Mouse (Mus musculus) cortical plate, adult 2 months (tissue): ENCODE results near the gene Ttc38.

Experiments used
- CTCF ChIP-seq: fragments of 200-500 bp; IDR thresholded peaks from 2 replicates; pipeline ENCODE4 v1.5.1; 2011; ENCODE audit warnings: mild to moderate bottlenecking, control low read depth, low read length; ENCODE audit not compliant: insufficient read depth; ENCODE audit errors: extremely low read depth
- POLR2A ChIP-seq: fragments of 200-500 bp; IDR thresholded peaks from 2 replicates; pipeline ENCODE4 v1.6.1; 2011; ENCODE audit warnings: mild to moderate bottlenecking, low read length, control low read depth; ENCODE audit not compliant: insufficient read depth; ENCODE audit errors: extremely low read depth

DNA sequence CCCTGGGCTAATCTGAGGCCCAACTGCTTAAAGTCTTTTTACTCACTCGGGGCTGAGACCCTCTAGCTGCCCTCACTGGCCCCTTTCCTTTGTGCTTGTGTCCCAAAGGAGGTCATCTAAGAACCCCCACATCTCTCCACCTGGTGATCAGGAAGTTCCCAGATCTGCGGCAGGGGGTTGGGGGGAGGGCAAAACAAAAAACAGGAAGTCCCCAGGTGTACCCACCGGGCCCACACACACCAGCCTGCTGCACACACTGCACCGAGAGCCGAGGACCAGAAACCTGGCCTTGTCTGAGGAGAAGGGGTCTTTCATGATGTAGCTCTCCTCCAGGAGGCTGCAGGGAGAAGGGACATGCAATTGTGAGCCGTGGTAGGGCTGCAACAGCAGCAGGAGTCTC, 24.1 kb upstream of the Ttc38 start:
- TF ChIP-seq POLR2A (no peak), CTCF (no peak)
